Mouse (Mus musculus) spleen, adult 2 months (tissue): ENCODE data around the gene Lrp5.

Source experiments
- CTCF ChIP-seq: fragments of 200-500 bp; IDR thresholded peaks from 2 replicates; pipeline ENCODE4 v1.5.1; 2011; ENCODE audit warnings: mild to moderate bottlenecking, inconsistent platforms; ENCODE audit not compliant: insufficient read depth, insufficient read length, insufficient replicate concordance; ENCODE audit errors: extremely low read depth
- POLR2A ChIP-seq: fragments of 200-500 bp; IDR thresholded peaks from 2 replicates; pipeline ENCODE4 v1.6.1; 2011; ENCODE audit warnings: low read depth, low read length, inconsistent platforms

GRCm38 (mm10) chr19:3708078-3709012 is 22.0 kb upstream of the Lrp5 start, which contains the start of gene 1810055G02Rik:
- TF ChIP-seq CTCF, result no peak
- TF ChIP-seq POLR2A, result peak; percentile 26; the same call in 1 of the 2 replicates
